Mouse (Mus musculus): ENCODE results near the gene Trio.

Gene Trio

DNA sequence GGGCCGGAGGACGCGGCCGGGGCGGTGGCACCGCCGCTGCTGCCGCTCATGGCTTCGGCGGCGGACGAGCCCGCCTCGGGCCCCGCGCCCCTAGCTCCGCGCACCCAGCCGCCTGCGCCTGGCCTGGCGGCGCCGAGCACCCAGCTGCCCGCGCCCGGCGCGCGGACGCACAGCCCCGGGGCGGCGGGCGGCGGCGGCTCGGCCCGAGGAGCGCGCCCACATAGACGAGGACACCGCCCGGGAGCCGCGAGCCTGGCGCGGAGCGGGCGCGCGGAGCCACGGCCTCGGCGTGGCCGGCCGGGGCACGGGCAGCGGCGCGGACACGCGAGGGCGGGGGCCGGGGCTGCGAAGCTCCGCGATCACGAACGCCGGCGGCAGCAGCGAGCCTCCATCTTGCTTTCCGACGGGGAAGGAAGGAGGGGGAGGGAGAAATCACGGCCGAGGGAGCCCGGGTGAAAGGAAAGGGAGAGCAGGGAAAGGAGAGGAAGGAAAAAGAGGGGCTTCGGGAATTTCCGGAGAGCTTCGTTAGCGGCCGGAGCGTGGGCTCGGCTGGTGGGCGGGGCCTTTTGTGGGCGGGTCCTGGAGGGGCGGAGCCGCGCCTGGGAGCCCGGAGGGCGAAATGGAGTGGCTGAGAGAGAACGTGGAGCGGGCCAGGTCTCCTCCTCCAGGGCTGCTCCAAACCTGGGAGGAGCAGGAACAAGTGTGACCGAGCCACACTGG, at the start of gene Trio:
Trio (minus strand) TSS at position 402 of the 720 bp plus-strand sequence.
- CTCF ChIA-PET = interaction anchor here (0.8 to 1.0 kb wide), 2 partner anchors 107 to 118 kb away, joined by 4 read pairs; no protein-coding TSS in a partner anchor

DNA sequence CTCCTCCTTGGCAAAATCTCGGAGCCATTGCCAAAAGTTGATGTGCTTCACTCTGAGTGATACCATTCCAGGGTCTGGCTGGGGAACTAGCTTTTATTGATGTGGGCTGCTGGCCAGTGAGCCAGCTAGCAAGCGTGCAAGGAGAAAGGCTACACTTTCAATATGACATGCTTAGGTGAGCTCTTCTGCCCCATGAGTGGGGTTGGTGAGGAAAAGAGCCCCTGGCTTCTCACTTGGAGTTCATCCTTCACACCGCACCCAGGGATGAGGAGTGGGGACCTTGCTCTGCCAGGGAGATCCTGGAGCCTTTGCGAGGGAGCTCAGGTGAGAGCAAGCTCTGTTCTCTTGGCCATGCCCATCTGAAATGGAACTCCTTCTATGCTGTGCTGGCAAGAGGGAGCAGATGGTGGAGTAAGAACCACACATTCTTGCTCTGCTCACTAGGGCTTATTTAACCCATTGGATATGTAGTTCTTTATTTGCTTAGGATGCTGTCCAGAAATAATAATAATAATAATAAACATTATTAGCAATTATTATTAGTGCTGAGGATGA, 48.8 kb upstream of the Trio start:
- CTCF ChIA-PET = no interaction called here

DNA sequence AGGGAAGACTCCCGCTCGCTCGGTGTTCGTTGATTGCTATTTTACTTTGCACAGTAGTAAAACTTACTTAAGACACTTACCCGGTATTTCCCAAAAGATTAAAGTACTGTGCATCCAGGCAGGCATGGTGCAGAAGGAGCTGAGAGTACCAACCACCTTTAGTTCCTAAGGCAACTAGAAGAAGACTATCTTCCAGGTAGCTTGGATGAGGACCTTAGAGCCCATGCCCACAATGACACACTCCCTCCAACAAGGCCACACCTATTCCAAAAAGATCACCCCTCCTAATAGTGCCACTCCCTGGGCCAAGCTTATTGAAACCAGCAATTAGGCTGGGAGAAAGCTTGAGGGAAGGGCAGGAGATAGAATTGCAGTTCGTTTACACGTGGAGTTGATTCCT, 46.0 kb upstream of the Trio start:
- CTCF ChIA-PET = no interaction called here

DNA sequence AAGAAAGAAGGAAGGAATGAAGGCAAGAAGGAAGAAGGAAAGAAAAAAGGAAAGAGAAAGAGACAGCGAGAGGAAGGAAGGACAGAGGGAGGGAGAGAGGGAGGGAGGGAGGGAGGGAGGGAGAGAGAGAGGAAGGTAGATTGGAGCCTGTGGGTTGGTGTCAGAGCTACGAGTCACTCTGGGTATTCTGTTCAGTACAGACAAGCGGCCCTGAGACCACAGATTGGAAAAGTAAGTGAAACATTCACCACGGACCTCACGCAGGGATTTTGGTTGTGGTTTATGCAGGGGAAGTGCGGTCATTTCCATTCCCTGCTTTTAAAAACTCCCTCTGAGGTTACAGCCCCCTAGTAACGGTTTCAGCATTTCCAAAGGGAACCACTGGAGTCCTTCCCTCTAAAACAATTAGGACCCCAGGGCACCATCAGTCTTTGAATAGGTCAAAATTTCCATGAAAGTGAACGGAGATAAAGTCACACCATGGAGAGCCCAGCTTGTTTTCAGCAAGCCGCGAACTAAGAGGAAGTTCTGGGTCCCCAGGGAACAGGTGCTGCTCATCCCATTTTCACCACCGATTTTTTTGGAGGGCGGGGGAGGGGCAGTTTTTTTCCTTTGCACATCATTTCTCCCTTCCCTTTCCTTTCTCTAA, 45.2 kb upstream of the Trio start:
- CTCF ChIA-PET = interaction anchor here (0.7 kb wide), 2 partner anchors 149 to 151 kb away, joined by 4 read pairs; no protein-coding TSS in a partner anchor

DNA sequence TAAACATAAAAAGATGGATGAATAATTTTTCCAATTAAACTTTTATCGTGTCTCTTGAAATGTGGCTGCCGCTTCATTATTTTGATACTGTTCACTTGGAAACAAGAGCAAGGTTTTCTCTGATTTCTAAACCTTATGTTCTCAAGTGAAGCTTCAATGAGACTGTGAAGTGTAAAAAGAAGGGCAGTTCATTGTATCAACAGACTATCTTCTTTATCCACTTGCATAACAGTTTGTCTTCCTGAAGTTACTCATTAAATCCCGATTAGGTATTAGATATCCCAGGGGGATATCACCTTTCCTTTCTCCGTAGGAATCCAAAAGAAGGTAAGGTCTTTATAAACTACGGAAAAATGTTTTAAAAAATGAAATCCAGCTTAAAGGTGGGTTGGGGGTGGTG, 44.6 kb upstream of the Trio start:
- CTCF ChIA-PET = interaction anchor here (0.7 kb wide), 1 partner anchor 151 kb away, joined by 4 read pairs; no protein-coding TSS in a partner anchor

DNA sequence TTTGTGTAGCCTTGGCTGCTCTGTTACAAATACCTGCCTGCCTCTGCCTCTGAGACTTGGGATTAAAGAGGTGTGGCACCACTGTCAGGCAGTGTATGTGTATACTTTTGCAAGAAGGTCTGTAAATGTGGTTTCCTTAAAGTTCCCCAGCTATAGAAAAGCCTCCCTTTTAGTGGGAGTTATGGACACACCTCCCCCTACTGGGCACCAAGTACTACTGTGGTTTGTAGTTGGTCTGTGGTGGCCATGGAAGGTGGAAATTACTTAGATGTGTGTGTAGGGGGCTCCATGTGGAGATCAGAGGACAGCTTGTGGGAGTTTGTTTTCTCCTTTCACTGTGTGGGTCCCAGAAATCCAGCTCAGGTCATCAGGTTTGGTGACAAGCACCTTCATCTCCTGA, 41.7 kb upstream of the Trio start:
- CTCF ChIA-PET = no interaction called here

DNA sequence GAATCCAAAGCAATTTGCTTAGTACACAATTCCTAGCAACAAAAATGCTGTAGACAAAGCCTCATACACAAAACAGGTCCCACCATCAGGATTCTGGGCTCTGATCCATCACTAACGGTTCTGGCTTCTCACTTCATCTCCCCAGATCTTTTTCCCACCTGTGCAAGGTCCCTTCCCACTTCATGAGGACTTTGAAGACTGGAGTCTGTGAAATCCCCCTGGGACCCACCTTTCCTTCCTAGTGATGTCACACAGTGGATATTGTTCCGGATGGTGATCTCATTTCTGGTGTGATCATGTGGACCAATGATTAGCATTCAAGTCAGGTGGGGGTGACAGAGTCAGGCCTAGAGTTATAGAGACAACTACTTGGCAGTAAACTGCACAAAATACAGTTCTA, 40.8 kb upstream of the Trio start:
- CTCF ChIA-PET = no interaction called here

DNA sequence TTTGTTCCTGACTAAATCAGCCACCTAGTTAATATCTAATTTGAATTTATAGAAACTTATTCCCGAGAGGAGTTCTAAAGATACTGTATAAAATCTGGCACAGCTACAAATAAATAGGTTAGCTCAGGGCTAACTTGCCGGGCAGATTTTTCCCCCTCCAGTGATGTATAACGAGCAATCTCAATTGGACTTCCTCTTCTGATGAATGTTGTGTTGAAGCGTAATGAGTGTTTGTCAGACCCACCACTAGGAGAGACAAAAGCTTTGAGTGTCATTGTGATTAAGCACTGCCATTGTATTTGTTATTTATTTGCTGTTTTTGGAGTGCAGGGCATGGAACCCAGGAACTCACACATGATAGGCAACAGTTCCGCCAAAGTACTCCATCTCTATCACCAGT, 39.9 kb upstream of the Trio start:
- CTCF ChIA-PET = no interaction called here

DNA sequence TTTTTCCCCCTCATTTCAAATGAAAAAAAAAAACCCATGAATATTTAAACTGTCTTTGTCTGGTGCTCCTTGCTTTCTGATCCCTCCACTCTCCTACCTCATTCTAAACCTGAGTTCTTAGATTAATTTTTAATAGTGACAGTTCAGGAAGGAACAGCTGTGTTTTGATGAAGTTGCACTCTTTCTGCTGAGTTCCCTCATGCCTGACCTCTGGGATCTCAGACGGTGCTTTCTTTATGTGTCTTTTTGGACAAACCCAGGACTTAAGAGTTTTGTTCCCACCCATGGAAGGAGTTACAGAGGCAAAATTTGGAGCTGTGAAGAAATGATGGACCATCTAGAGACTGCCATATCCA, 39.1 kb upstream of the Trio start:
- CTCF ChIA-PET = no interaction called here

DNA sequence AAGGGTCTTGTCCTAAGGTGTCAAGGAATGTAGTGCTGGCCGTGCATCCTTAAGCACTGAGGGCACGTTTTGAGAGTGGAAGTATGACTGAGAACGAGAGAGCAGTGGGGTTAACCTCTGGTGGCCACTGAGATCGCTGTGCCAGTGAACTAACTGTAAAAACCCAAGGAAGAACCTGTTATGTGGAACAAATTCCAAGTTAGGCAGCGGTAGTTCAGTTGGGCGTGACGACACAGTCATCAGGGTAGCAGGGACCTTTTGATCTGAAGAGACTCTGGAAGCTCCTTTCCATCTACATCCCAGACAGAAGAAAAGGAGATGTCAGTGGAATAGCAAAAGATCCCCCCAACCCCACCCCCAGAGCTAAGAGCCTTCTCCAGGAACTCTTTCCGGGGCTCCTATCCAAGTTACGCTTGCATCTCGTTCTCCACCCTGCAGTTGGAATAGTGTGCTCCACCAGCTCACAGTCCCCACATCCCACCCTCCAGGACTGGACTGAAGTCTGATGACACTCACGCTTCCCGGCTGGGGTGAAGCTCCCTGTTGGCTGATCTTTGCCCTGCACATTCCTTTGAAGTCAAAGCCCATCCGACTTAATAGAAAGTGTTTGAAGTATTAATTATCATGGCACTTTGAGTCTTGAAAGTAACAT, 38.6 kb upstream of the Trio start:
- CTCF ChIA-PET = no interaction called here

DNA sequence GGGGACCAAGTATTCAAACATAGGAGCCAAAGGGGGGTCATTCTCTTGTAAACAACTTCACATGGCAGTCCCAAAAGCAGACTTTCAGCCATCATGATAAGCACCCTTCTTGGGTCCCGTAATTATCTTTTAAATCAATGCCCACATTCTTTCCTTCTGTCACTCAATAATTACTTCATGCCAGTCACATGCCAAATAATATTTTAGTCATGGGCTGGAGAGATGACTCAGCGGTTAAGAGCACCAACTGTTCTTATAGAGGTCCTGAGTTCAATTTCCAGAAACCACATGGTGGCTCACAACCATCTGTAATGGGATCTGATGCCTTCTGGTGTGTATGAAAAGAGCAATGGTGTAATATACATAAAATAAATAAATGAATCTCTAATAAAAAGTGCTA, 37.8 kb upstream of the Trio start:
- CTCF ChIA-PET = no interaction called here

DNA sequence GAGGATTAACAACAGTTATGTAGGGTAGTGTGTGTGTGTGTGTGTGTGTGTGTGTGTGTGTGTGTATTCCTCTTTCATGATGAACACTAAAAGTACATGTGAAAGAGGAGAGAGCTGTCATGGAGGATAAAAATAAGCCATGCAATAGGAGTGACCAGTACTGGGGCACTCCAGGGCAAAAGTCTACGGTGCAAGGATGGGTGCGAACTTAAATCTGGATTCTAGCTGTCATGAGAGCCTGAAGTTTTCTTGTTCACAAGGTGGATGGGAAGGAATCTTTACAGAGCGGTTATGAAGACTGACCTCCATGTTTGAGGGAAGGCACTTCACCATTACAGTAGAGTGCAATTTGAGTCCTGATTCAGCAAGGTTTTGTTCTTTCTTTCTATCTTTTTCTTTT, 36.4 kb upstream of the Trio start:
- CTCF ChIA-PET = no interaction called here

DNA sequence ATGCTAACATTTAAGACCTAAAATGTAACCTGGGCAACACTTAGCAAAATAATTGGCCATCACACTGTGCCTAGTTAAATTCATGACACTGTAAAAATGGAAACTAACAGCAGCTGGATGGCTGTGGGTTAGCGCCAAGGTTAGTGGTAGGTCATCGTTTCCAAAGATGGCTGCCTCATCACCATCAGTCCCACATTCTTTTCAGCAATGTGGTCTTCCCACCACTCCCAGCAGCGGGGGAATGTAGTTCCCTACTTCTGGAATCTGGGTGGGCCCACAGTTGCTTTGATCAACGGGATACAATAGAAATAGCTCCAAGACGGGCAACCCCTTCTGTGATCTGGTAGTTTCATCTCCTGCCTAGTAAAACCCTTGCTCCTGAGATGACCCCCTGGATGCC, 35.3 kb upstream of the Trio start:
- CTCF ChIA-PET = no interaction called here

DNA sequence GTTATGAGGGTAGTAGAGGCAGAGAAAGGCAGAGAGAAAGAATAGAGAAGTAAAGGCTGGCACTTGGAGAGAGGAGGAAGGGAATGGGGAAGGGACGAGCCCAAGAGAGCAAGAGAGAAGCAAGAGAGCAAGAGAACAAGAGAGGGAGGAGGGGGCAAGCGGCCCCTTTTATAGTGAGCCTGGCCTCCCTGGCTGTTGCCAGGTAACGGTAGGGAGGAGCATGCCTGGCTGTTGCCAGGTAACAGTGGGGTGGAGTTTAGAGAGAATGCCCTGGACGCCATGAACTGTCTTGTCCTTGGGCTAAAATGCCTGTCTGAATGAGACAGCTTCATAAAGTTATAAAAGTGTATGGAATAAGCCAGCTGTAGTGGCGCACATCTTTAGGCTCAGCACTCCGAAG, 34.8 kb upstream of the Trio start:
- CTCF ChIA-PET = no interaction called here

DNA sequence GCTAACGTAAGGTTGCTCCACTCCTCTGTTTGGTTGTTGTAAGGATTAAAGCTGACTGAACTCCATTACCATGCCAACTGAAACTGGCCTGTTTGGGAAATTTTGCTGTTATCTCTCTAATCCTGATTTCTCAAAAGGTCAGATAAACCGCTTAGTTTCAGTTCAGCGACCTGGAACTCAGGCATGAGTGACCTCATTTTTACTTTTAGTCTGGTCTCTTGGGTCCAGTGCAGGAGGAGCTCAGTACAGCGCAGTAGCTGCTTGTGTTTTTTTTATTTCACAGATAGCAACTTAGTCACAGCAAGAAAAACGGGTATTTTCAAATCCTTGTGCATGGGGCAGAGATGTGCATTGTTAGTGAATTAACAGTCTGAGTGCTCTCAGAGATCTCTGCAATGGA, 31.9 kb upstream of the Trio start:
- CTCF ChIA-PET = no interaction called here

DNA sequence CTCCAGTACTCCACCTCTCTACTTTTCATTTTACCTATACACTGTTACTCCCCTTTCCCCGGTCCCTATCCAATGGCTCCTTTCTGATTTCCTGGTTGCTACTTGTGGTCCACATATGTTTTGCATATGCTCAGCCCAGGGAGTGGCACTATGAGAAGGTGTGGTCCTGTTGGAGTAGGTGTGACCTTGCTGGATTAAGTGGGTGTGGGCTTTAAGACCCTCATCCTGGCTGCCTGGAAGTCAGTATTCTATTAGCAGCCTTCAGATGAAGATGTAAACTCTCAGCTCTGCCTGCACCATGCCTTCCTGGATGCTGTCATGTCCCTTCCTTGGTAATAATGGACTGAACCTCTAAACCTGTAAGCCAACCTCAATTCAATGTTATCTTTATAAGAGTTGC, 29.1 kb upstream of the Trio start:
- CTCF ChIA-PET = no interaction called here

DNA sequence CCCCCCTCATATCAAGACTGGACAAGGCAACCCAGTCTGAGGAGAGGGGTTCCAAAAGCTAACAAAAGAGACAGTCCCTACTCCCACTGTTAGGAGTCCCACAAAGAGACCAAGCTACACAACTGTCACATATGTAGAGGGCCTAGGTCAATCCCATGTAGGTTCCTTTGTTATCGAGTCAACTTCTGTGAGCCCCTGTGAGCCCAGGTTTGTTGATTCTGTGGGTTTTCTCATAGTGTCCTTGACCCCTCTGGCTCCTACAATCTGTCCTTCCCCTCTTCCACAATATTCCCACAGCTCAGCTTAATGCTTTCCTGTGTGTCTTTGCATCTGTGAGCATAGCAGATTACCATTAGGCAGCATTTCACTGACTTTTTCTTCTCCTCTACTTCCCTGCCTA, 28.5 kb upstream of the Trio start:
- CTCF ChIA-PET = no interaction called here

DNA sequence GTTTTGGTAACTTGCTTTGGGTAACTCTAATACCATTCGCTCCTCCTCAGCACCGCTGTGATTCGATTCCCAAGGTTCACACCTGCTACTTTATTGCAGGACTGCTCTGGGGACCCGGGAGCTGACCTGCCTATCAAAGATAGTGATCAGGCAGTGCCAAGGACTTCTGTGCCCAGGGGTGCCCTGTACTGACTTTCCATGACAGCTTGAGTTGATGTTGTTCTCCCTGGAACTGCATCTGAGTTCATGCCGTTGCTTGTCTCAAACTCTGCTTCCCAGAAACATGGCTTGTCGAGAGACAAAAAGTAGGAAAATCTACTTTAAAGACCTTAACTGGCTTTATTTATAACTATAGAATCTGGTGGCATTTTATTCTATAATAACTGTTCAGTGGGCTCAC, 27.6 kb upstream of the Trio start:
- CTCF ChIA-PET = no interaction called here

DNA sequence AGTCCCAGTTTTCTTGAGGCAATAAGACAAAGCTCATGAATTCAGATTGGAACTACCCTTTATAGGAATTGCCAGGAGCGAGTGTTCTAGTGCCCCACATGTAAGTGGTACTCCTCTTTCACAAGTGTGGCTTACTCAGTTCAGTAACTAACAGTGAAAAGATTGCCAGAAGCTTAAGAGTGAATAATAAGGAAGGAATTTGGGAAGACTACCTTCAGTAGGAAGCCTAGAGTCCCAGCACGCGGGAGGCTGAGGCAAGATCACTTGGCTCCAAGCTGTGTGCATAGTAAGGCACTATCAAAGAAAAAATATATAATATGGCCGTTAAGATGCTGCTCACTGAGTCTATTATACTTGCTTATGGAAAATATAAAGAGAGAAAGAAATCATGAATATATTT, 26.2 kb upstream of the Trio start:
- CTCF ChIA-PET = no interaction called here

DNA sequence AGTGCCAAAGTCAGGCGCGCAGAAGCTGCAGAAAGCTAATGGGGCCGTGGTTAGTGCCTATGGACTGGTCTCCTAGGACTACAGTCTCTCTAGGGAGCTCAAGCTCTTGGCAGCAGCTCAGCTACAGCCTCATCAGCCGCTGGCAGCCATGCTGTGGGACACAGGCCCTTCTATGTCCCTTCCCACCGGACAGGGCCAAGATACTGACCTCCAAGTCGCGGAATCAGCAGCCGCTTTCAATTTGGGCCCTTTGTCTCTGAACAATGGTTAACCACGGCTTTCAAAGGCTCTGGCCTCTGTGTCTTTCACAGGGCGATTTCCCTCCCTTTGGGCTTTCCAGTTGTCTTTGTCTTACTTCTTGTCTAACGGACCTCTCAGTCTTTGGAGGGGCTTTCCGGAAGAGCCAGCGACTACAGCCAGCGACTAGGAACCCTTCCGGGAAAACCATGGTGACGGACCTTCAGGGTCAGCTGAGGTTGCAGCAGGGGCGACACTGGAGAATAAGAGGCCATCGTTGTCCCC, 25.5 kb upstream of the Trio start:
- CTCF ChIA-PET = no interaction called here

DNA sequence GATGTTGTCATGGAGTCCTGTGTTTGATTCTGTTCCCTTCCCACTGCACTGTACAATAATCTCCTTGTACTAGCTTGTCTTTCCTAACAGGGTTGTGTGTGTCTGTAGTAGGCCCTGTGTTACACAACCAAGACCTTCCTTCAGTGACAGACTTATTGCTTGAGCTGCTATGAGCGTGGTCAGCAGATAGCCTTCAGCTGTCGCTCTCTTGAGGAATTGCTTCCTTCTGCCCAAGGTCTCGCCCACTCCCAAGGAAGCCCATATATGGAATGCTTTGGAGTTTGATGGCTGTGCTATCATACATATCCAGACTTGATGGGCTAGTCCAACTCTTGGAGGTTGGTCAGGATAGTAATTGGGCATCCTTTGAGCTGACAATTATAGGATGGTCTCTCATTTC, 22.1 kb upstream of the Trio start:
- CTCF ChIA-PET = no interaction called here

DNA sequence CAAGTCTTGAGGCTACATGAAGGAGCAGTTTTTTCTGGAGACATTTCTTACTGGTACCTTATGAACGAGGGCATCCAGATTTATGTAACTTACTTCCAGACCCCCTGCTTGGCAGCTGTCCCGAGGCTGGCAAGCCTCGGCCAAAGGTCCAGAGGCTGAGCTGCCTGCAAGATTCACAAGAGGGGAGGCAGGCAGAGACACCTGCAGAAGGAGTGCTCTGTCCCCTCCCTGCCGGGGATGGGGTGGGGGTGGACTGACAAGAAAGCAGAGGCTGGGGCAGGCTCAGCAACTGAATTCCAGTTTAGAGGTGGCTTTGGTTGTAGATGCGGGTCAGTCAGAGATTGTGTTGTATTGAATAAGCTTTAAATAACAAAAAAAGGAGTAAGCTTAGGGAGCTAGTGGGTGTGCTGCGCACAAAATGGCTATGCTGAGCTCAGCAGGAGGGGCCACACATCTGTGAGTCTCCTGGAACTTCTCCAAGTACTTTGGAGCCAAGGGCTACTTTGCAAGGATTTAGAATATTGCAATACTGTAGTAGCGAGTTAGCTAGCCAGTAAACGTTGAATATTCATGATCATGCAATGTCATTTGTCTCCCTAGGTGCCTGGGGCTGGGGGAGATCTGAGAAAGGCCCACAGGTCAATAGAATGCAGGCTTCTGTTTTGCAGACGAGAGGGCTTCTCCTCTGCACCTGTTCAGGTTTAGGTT, 15.7 kb upstream of the Trio start:
- CTCF ChIA-PET = no interaction called here
